Mouse (Mus musculus): ENCODE measurements around the gene Nmur1. TPM values are rescaled to one million over a fixed set of nuclear protein-coding genes. Genes with fewer than 3 reads are reported as not detected.
A peak's percentile ranks its signal among the peaks of the same experiment; 100 is the strongest.

Nmur1 gene
- total RNA-seq, 2 experiments from 2014 or later: not detected

DNA sequence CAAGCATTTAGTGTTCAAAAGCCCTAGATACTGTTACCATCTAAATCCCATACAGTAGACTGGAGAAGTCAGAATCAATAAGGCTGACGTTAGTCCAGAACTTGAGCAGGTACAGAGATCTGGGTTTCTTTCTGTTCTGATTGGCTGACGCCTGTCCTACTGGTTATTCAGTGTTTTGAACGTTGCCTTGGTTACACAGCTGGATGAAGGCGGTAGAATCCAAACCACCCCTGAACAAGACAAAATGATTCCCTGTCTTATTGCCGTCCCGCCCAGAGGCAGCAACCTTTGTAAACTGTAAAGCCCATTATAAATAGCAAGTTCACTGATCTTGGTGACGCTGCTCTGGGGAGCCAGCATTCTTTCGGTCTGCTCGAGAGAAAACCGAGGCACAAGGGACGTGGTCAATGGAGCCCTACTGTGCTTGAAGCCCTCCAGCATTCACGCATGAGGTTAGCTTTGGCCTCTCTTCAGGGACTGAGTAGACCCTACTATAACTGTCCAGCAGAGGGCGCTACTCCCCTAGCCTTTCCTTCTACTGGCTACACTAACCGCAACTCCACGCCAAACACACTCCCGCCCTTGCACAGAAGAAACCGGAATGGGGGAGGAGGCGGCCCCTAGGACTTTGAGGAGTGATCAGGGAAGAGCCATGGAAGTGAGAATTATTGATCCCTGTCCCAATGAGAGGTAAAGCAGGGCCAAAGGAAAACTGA lies 14.3 kb upstream of the Nmur1 start:
- DNase-seq: peak; percentile 98

DNA sequence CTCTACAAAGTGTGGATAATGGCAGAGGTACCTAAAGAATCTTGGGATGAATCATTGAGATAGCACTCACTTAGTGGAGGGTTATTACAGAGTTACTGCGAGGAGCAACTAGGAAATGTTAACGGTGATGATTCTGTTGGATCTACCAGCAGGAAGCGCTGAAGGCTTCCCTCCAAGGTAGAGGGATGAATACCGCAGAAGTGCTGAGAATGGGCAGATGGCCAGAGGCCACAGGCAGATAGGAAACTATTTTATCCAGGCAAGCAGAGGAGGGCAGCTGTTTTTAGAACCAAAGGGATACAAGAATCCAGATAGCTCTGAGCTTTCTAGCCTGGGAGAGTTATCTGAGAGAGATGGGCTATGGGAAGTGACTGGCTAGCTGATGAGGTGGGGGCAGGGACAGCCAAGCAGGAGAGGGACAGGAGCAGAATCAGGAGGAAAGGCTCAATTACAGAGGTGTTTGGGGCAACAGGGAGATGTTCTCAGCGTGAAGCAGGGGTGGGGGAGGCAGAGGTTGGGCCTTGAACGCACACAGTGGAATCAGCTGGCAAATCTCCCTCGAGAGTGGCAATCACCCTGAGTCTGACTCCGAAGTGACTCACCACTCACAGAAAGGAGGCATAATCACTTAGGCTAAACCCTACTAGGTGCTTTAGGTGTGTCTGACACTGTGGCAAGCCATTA lies 13.6 kb upstream of the Nmur1 start:
- DNase-seq: peak; percentile 46

DNA sequence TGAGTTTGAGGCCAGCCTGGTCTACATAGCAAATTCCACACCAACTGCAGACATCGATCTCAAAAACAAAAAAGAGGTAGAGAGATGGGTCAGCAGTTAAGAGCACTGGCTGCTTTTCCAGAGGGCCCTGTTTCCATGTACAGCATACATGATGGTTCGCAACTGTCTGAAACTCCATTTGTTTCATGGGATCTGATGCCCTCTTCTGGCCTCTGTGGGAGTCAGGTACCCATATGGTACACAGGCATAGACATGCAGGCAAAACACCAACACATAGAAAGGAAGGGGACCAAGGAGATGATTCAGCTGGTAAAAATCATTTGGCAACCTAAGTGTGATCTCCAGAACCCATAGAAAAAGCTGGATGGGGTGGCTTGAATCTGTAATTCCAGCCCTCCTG lies 12.5 kb upstream of the Nmur1 start:
- DNase-seq: no peak

DNA sequence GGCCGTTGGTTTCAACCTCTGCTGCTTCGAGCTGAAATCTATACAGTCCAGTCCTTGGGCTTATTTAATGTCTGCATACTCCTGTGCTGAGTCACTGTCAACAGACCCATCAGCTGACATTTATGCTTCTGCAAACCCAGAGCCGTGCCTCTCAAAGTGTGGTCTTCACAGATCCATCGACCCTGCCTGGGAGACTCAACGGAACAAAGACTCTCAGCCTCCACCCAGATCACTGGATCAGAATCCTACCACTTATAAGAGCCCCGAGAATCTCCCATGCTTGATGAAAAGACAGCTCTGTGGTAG lies 11.9 kb upstream of the Nmur1 start:
- DNase-seq: no peak

DNA sequence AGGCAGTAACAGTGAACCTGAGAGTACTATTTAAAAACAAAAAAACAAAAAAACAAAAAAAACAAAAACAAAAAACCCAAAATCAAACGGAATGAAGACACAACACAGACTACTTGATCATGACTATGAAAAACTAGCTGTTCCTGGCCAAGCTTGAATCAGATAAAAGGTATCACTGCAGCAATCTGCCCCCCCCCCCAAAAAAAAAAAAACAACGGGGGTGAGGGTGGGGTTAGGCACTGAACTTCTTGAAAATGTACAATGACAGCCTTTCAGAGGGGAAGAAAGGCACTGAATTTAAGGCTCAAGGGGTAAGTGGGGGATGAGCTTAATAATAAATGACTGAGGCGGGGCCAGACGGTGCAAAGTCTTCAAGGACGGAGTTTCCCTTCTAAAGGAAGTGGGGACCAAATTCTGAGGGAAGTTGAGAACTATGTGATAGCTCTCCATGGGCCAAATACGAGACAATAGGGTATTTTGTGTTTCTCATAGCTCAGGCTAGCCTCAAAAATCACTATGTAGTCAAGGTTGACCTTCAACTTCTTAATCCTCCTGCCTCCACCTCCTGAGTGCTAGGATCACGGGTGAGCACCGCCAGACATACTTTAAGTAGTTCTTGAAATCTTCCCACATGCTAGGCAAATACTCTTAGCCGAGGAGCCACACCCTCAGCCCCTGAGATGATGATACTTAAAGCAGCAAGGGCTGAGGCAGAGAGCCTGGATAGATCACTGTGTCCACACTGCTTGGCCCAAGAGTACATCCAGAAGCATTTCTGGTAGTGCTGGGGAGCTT lies 11.4 kb upstream of the Nmur1 start:
- DNase-seq: no peak

DNA sequence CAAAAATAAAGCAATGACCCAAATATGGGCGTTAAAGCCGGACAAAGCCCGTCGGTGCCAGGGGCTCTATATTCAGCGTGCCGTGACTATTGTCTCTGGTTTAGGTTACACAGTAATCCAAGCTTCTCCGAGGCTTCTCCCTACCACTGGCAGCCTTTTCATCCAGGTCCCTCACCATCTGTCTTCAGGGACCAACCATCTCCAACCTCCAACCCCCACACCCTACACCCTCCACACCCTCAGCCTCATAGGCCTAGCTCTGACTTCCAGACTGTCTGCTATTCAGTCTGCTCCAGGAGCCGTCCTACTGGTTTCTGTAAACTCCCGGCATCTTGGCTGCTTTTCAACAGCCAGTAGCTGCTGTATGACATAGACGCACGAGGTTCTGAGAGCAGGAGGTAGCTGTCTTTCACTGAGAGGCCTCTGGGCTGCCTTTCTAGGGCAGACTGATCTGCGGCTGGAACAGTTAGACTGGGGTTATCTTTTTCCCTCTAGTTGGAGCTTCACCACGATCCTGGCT lies 9.3 kb upstream of the Nmur1 start:
- peak; percentile 82 for DNase-seq

DNA sequence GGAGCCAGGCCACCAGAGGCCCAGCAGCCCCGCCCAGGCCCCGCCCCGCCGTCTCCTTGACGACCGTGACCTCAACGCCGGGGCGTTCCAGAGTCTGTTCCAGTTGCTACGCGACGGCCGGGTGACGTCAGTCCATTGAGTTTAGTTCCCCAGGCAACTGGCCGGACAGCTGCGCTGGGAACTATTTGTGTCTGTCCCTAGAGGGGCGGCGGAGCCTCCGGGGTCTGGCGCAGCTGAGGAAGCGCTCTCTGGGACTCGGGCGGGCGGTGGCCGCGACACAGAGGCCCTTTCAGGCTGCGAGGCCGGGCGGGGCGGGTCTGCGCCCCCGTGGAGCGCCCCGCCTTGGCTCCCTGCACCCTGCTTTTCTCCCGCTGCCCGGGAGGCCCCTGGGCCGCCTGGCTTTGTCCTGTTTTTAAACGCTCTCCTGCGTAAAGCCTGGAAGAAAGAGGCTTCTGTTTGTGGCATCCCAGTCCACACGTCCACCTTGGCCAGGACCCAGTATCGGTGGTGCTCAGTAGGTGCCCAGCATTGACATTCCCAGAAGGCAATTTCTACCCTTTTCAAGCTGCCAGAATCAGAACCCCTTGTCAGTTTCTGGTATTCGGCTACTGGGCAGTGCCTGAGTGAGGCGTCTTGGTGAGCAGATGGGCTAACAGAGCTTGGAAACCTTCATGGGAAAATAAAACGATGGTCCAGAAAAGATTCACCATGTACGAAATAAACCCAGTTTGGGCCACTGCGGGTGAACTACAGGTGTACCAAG lies 8.6 kb upstream of the Nmur1 start:
- peak; percentile 99 for DNase-seq

DNA sequence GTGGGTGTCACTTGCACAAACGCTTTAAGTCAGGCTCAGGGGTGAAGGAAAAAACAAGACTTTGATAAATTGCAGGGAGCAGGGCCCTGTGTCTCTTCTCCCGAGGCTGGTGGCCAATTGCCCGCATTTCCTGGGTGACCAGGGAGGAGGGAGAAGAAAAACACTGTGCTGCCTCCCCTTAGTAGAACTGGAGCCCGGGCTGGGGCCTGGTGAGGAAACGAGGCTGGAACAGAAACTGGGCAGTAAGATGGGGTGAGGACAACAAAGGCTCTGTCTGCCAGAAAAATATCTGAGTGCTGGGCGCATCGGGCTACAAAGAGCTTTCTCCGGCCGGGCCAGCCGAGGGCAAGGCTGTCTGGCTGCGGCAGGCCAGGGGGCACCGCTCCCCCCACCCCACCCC lies 8.0 kb upstream of the Nmur1 start:
- DNase-seq: peak; percentile 73

DNA sequence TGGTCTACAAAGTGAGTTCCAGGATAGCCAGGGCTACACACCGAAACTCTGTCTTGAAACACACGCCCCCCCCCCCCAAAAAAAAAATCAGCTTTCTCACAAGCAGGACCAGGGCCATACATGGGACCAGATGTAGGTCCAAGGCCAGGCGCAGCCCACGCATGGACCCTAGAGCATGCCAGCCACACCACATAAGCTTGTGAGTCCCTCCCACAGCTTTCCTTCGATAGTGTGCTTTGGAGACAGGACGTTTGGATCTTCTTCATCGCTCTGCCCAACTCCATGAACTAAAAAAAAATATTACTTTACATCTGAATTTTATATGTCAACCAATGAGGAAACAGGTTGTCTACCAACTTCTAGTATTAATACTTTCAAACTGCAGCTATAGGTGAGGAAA lies 7.3 kb upstream of the Nmur1 start:
- DNase-seq: no peak

DNA sequence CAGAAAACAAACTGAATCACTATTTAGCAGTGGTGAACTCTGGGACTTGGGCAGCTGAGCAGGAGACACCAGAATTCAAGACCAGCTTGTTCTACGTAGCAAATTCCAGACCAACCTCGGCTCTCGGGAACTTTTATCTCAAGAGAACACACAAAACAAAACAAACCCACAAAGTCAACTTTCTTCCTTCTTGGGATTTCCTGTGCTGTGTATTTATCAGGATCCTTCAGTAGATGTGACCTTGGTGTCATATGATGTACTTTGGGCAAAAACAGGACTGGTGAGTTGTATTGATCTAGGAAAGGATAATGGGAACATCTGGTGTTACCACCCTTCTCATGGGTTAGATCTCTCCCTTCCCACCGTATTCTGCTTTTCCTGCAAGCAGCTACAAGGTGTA lies 6.8 kb upstream of the Nmur1 start:
- DNase-seq: no peak

DNA sequence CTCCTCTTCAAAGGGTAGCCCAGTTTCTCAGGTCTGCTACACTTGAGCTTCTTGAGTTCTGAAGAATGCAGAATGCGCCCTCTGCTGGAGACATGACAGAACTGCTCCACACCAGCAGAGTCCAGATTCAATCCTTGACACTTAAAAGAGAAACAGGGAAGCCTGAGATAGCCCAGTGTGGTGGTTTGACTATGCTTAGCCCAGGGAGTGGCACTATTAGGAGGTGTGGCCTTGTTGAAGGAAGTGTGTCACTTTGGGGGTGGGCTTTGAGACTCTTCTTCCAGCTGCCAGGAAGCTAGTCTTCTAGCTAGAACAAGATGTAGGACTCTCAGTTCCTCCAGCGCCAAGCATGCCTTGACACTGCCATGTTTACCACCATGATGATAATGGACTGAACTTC lies 4.0 kb upstream of the Nmur1 start:
- peak; percentile 83 for DNase-seq

DNA sequence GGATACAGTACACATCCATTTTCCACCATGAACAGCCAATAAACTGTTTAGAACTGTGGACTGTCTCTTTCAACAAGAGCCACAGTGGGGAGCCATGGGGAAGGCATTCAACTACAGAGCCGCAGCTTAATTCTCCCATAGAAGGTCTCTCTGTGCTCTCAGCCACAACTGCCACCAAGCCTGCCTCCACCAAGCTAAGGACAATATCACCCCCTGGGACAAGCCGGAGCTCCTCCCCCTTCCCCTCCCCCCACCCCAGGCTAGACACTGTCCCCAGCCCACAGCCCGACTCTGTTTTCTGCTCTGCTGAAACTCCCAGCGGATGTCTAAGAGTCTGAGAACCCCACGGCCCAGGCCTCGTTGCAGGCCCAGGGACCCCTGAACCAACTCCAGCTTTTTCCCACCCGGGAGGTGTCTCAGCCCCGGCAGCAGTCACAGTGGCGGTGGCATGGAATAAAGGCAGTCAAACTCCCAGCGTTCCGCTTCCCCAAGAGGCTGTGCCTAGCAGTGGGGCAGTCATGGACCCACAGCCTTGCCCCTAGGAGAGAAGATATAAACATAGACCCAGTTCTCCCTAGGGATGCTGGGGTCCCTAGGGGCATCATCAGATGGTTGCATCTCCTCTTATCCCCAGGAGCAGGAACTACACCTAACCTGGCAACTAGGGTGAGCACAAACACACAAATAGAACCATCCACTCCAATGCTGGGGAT lies 1.0 kb downstream of the Nmur1 start:
- DNase-seq: no peak

DNA sequence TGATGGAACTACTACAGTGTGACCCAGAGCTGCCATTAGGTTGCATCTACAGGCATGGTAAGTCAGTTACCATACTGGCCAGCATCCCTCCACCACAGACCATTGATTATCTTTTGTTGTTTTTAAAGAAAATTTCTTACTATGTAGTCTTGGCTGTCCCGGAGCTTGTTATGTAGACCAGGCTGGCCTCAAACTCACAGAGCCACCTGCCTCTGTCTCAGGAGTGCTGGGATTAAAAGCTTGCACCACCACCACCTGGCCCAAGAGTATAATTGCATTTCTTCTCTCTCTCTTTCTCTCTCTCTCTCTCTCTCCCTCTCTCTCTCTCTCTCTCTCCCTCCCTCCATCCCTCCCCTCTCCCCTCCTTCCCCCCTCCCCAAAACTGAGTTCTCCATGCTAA lies 1.7 kb downstream of the Nmur1 start:
- DNase-seq: no peak

DNA sequence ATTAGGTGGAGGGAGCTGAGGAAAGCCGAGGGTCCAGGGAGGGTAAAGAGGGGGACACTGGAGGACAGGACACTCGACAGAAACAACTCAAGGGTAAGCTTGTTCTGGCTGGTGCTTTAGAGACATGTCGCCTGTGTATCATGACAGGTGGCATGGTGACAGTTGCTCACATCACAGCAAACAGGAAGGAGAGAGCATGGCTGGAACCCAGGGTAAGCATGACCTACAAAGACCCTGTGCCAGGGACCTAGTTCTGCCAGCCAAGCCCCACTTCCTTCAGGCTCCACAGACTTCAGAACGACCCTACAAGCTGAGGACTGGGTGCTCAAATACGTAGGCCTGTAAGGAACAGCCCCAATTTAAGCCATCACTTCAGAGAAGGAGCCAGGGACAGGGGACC lies 2.1 kb downstream of the Nmur1 start:
- no peak for DNase-seq

DNA sequence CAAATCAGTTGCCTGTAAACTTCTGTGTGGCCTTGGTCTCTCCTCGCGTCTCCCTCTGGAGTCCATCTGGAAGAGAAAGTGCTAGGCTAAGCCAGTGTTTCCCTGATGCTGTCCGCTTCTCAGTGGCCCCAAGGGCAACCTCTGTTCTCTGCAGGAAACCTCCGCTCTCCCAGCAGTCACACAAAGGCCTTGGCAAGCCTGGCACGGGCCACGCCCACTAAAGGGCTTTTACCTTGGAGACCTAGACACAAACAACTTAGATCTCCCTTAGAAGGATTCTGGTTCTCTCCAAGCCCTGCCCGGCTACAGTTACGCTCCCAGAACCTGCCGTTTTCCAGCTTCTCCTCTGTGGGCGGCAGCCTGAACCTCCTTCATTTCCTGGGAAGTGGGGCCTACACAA lies 5.0 kb downstream of the Nmur1 start:
- DNase-seq: peak; percentile 54

DNA sequence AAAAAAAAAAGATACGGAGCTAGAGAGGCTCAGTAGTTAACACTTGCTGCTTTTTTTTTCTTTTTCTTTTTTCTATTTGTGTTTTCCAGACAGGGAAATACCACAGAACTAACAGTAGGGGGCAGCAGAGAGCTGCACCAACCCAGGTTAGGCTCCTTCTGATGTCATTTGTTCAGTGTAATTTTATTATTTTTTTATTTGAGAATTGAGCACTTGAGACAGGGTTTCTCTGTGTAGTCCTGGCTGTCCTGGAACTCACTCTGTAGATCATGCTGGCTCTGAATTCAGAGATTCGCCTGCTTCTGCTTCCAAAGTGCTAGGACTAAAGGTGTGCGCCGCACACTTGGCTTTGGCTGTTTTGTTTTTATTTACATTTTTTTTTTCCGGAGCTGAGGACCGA lies 9.7 kb downstream of the Nmur1 start:
- peak; percentile 45 for DNase-seq

DNA sequence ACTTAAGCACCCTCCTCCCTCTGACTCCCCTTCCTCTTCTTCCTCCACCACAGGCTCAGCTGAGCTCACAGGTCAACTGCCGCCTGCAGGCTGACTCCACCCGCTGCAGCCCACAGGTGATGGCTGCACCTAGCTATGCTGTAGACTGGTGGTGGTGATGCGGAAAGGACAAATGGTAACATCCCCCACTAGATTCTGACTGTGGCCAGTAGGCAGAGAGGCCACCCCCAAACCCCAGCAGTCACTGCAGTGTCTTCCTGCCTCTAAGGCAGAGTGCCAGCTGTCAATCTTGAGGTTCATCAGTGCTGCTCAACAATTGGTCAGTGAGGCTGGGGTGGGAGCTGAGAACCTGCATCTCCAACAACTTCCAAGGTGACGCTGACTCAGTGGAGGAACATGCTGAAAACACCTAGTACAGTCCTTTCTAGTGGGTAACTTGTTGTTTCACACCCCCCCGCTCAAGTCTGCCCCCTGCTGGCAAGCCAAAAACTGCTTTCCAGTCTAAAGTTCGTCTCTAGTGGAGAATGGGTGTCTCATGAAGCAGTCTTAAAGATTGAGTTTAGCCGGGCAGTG lies 10.3 kb downstream of the Nmur1 start:
- DNase-seq: peak; percentile 55

DNA sequence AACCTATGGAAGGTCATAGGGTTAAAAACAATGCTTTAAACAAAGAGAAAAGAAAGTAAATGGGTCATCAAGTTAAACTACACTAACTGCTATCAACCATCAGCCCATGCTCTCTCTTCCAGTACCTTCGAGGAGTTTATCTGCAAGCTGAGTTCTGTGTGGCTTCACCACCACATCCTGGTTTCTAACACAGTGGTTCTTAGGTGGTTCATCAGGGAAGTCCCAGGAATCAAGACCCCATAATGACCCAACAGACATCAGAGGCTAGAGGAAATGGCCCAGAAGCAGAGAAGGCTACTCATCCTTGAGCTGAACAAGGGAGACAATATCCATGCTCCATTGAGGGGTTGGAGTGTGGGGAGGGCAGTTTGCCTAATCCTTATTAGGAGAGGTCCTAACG lies 10.9 kb downstream of the Nmur1 start:
- DNase-seq: no peak

DNA sequence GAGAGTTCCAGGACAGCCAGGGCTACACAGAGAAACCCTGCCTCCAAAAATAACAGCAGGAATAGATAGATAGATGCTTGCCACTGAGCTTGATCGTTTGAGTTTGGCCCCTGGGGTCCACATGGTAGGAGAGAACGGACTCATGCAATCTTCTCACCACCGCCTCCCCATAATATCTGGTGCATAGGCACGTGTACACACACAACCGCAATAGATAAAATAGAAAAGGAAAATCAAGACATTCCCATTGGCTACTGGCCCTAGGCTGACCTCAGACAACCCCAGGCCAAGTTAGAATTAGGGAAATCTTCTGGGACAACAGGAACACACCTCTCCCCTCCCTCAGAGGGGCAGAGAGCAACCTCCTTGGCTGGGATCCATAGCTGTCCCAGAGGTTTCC lies 11.3 kb downstream of the Nmur1 start:
- DNase-seq: no peak

DNA sequence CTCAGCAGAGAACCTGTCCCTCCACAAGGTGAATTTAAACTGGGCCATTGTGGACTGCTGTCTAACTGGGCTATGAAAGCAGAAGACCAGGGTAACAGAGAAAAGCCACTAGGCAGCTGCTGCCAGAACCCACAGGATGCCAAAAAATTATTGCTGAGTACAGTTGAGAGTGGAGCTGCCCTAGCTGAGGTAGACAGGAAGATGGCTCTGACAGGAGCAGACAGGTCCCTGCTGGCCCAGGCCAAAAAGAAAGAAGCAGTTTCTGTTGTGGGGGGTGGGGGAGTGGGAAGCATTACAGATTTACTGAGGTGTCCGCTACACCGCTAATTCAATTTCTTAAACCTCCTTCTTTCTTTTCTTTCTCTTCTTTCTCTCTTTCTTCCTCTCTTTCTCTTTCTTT lies 16.6 kb downstream of the Nmur1 start:
- DNase-seq: no peak

DNA sequence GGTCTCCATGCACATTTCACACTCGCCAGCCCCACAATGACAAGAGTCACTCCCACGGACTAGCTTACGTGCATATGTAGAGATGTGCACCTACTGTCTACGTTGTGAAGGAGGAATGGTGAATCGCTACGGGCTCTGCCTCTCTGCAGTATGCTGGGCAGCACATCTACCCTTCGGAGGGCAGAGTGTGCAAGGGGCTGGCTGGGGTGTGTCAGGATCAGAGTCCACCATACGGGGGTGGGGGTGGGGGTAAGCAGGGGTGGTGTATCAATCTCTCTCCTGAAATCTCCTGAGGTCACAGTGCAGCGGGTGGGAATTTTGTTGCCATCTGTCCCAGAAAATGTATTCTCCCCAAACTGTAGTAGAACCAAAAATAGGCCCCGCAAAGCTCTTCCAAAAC lies 17.5 kb downstream of the Nmur1 start:
- no peak for DNase-seq

DNA sequence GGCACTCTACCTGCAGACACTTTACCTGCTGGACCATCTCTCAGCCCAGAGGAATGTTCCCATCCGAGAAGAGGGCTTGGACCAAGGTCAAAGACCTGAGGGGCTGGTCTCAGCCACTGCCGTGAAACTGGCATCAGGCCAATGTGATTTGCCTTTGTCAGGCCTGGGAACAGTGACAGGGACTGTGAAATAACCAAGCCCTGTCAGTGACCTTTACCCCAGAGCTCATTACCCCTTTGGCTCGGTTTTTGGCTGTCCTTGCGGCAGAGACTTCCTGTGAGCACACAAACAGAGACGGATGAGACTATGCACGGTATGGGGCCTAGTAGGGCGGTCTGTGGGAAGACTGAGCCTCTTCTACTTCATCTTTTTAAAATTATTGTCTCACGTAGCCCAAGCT lies 19.1 kb downstream of the Nmur1 start:
- peak; percentile 46 for DNase-seq

Data from heart, postnatal 4 days (tissue).